Mouse (Mus musculus) kidney, adult 9 months (tissue): ENCODE data around the gene Aktip.

Source experiments
- DNase-seq: peaks from one replicate; pipeline ENCODE4 v3.0.0; 2022

Gene Aktip

GRCm38 (mm10) chr8:91188152-91188551 is 11.6 kb downstream of the Aktip start:
- no peak for DNase-seq

GRCm38 (mm10) chr8:91186372-91186771 is 13.4 kb downstream of the Aktip start:
- no peak for DNase-seq

GRCm38 (mm10) chr8:91177708-91178107 is 22.1 kb downstream of the Aktip start:
- no peak for DNase-seq

- no peak for DNase-seq
These were observed 23.6 kb downstream of the Aktip start for GRCm38 (mm10) chr8:91176176-91176575.

- no peak for DNase-seq
These were observed 28.2 kb downstream of the Aktip start for GRCm38 (mm10) chr8:91171605-91172004.

GRCm38 (mm10) chr8:91170914-91171313 is 28.9 kb downstream of the Aktip start:
- no peak for DNase-seq

- peak; percentile 43 for DNase-seq
These were observed 29.6 kb downstream of the Aktip start for GRCm38 (mm10) chr8:91170152-91170551.

GRCm38 (mm10) chr8:91159959-91160800 is 39.6 kb downstream of the Aktip start:
- DNase-seq = no peak

GRCm38 (mm10) chr8:91158617-91159016 is 41.2 kb downstream of the Aktip start:
- no peak for DNase-seq

GRCm38 (mm10) chr8:91154564-91154963 is 45.2 kb downstream of the Aktip start:
- peak; percentile 76 for DNase-seq

GRCm38 (mm10) chr8:91153831-91154230 is 45.9 kb downstream of the Aktip start:
- DNase-seq = no peak

GRCm38 (mm10) chr8:91151531-91151930 is 48.2 kb downstream of the Aktip start:
- no peak for DNase-seq

- no peak for DNase-seq
These were observed 50.5 kb downstream of the Aktip start for GRCm38 (mm10) chr8:91149298-91149697.

GRCm38 (mm10) chr8:91148643-91149178 is 51.1 kb downstream of the Aktip start:
- peak; percentile 59 for DNase-seq

GRCm38 (mm10) chr8:91147715-91148114 is 52.1 kb downstream of the Aktip start:
- DNase-seq = peak; percentile 76

- DNase-seq = peak; percentile 80
These were observed 58.9 kb downstream of the Aktip start for GRCm38 (mm10) chr8:91140828-91141227.

GRCm38 (mm10) chr8:91135308-91136181 is 64.2 kb downstream of the Aktip start:
- peak; percentile 91 for DNase-seq

- no peak for DNase-seq
These were observed 65.1 kb downstream of the Aktip start for GRCm38 (mm10) chr8:91134659-91135058.

- DNase-seq = peak; percentile 100
These were observed 65.7 kb downstream of the Aktip start for GRCm38 (mm10) chr8:91134070-91134475.

- DNase-seq = no peak
These were observed 66.2 kb downstream of the Aktip start for GRCm38 (mm10) chr8:91133441-91134069.

- DNase-seq = no peak
These were observed 67.0 kb downstream of the Aktip start for GRCm38 (mm10) chr8:91132731-91133130.

- DNase-seq = no peak
These were observed 73.0 kb downstream of the Aktip start for GRCm38 (mm10) chr8:91126786-91127185.

GRCm38 (mm10) chr8:91124315-91124714 is 75.5 kb downstream of the Aktip start:
- DNase-seq = peak; percentile 83
